Mouse (Mus musculus) liver, adult 2 months (tissue): Measurements from ENCODE around the gene Nelfcd. TPM values are rescaled to one million over a fixed set of nuclear protein-coding genes. Genes with fewer than 3 reads are reported as not detected.

Source experiments
- DNase-seq: peaks from one replicate; pipeline ENCODE4 v3.0.0-alpha.2; 2011; ENCODE audit warnings: low read depth, low spot score; ENCODE audit errors: extremely low read depth
- H3K27ac ChIP-seq: fragments of 200-500 bp; replicated peaks from 2 replicates; pipeline ENCODE4 v1.5.1; 2012; ENCODE audit warnings: low read depth, mild to moderate bottlenecking, control low read depth, inconsistent platforms, low read length; ENCODE audit not compliant: insufficient read depth
- H3K27me3 ChIP-seq: fragments of 200-500 bp; 2 replicates; pipeline ENCODE4 v1.6.1; 2012; ENCODE audit warnings: mild to moderate bottlenecking, moderate library complexity, low read length, inconsistent platforms; ENCODE audit not compliant: control insufficient read depth, insufficient read depth
- H3K36me3 ChIP-seq: fragments of 200-500 bp; 2 replicates; pipeline ENCODE4 v1.6.1; 2012; ENCODE audit warnings: low read length, inconsistent platforms; ENCODE audit not compliant: control insufficient read depth, insufficient read depth
- H3K4me1 ChIP-seq: fragments of 200-500 bp; 2 replicates; pipeline ENCODE4 v1.6.1; 2011; ENCODE audit warnings: low read length; ENCODE audit not compliant: control insufficient read depth, insufficient read depth
- H3K4me3 ChIP-seq: fragments of 200-500 bp; 2 replicates; pipeline ENCODE4 v1.5.1; 2011; ENCODE audit warnings: low read depth, mild to moderate bottlenecking, control low read depth, low read length, moderate library complexity; ENCODE audit not compliant: insufficient read depth
- H3K79me2 ChIP-seq: fragments of 200-500 bp; 2 replicates; pipeline ENCODE4 v1.6.1; 2012; ENCODE audit warnings: inconsistent platforms, mild to moderate bottlenecking, low read length, moderate library complexity; ENCODE audit not compliant: control insufficient read depth, insufficient read depth
- H3K9ac ChIP-seq: fragments of 200-500 bp; 2 replicates; pipeline ENCODE4 v1.6.1; 2012; ENCODE audit warnings: low read depth, mild to moderate bottlenecking, control low read depth, inconsistent platforms, low read length
- CTCF ChIP-seq: fragments of 200-500 bp; IDR thresholded peaks from 2 replicates; pipeline ENCODE4 v1.5.1; 2011; ENCODE audit warnings: low read depth, low read length, control low read depth
- POLR2A ChIP-seq: fragments of 200-500 bp; IDR thresholded peaks from 2 replicates; pipeline ENCODE4 v1.6.1; 2011; ENCODE audit warnings: low read length, control low read depth; ENCODE audit not compliant: insufficient read depth; ENCODE audit errors: extremely low read depth
- WGBS: fragments of 180-500 bp; shearing (Covaris S2); methylation state at CpG from one replicate; pipeline ENCODE4 v1.1.7; 2018; 5-methylcytosine and 5-hydroxymethylcytosine counted together
- polyA plus RNA-seq: library from polyadenylated mRNA; depleted of rRNA; stranded (reverse); fragments of >200 nt; gene quantifications from 2 replicates; pipeline ENCODE4 v1.2.3, GENCODE M21; 2012; rRNA removed
- total RNA-seq: library from RNA; depleted of rRNA; stranded (reverse); fragments of >200 nt; gene quantifications from 2 replicates; pipeline ENCODE4 v1.2.3, GENCODE M21; 2014; rRNA removed

Nelfcd gene
- total and polyA plus RNA-seq, 2 experiments = 17.3 to 40.6 TPM

GRCm38 (mm10) chr2:174470786-174471405 lies 55.3 kb downstream of the Nelfcd start:
- Histone ChIP-seq H3K36me3 (peaks cover 15% of the 10 kb centered on the region), H3K79me2 (peaks cover 13% of the 10 kb centered on the region; the same call in 1 of the 2 replicates), H3K4me1 (peaks cover 3% of the 10 kb centered on the region), H3K9ac (no peak overlapping the region), H3K27ac (no peak overlapping the region), H3K4me3 (no peak overlapping the region), H3K27me3 (no peaks in the 10 kb centered on the region)
- WGBS = 79% methylated on average over 7 of the region's 7 CpGs
- TF ChIP-seq POLR2A (no peak), CTCF (no peak)
- DNase-seq = peak; percentile 16

- Histone ChIP-seq H3K27ac (peak overlapping the region; percentile 86), H3K4me1 (peaks cover 3% of the 10 kb centered on the region), H3K79me2 (peaks cover 13% of the 10 kb centered on the region; the same call in 1 of the 2 replicates), H3K4me3 (peak overlapping the region; percentile 84), H3K27me3 (no peaks in the 10 kb centered on the region), H3K36me3 (peaks cover 9% of the 10 kb centered on the region), H3K9ac (peak overlapping the region; percentile 87)
- 3% methylated on average over 30 of the region's 30 CpGs for WGBS
- TF ChIP-seq CTCF (no peak), POLR2A (no peak)
- DNase-seq = no peak
Observed at GRCm38 (mm10) chr2:174472407-174472806, 56.8 kb downstream of the Nelfcd start.

- H3K79me2 ChIP-seq = peaks cover 13% of the 10 kb centered on the region; the same call in 1 of the 2 replicates
- H3K4me3 ChIP-seq = peak within 1 kb of the TSS; percentile 84
- H3K36me3 ChIP-seq = peaks cover 9% of the 10 kb centered on the region
- WGBS = under 1% methylated on average over 53 of the region's 53 CpGs
- peak; percentile 55; the same call in 1 of the 2 replicates for TF ChIP-seq POLR2A
- TF ChIP-seq CTCF = no peak
- peak within 1 kb of the TSS; percentile 86 for H3K27ac ChIP-seq
- peak within 1 kb of the TSS; percentile 87 for H3K9ac ChIP-seq
- peaks cover 3% of the 10 kb centered on the region for H3K4me1 ChIP-seq
- no peaks in the 10 kb centered on the region for H3K27me3 ChIP-seq
- DNase-seq = peak; percentile 90
Observed at GRCm38 (mm10) chr2:174472818-174473549, 57.4 kb downstream of the Nelfcd start, which contains the start of gene Prelid3b. Prelid3b (minus strand) TSS chr2:174473081.

GRCm38 (mm10) chr2:174473550-174473927 lies 57.9 kb downstream of the Nelfcd start:
- Histone ChIP-seq H3K9ac (no peak overlapping the region), H3K4me1 (peaks cover 3% of the 10 kb centered on the region), H3K79me2 (peaks cover 13% of the 10 kb centered on the region; the same call in 1 of the 2 replicates), H3K36me3 (peaks cover 9% of the 10 kb centered on the region), H3K27me3 (no peaks in the 10 kb centered on the region), H3K4me3 (no peak overlapping the region), H3K27ac (no peak overlapping the region)
- no peak for DNase-seq
- TF ChIP-seq CTCF (no peak), POLR2A (no peak)
- 85% methylated on average over 5 of the region's 5 CpGs for WGBS

Other genes starting within 250 kb of the Nelfcd start
- gene Gnas, start 131.5 kb upstream of the Nelfcd start, total RNA-seq = 201 and 240 TPM in 2 replicates
- gene Gnas, start 131.5 kb upstream of the Nelfcd start, polyA plus RNA-seq = 412 and 417 TPM in 2 replicates
- not detected in 2 replicates for gene Gm20721, start 69.1 kb upstream of the Nelfcd start, total RNA-seq
- 0.10 and 0.31 TPM in 2 replicates for gene Gm20721, start 69.1 kb upstream of the Nelfcd start, polyA plus RNA-seq
- gene Ctsz, start 23.2 kb downstream of the Nelfcd start, total RNA-seq = 235 and 279 TPM in 2 replicates
- 308 and 389 TPM in 2 replicates for gene Ctsz, start 23.2 kb downstream of the Nelfcd start, polyA plus RNA-seq
- gene Tubb1, start 34.9 kb downstream of the Nelfcd start, total RNA-seq = 0.18 and 0.40 TPM in 2 replicates
- 0.07 and 0.33 TPM in 2 replicates for gene Tubb1, start 34.9 kb downstream of the Nelfcd start, polyA plus RNA-seq
- 469 and 519 TPM in 2 replicates for gene Atp5e, start 48.3 kb downstream of the Nelfcd start, total RNA-seq
- gene Atp5e, start 48.3 kb downstream of the Nelfcd start, polyA plus RNA-seq = 502 and 633 TPM in 2 replicates
- gene Prelid3b, start 57.3 kb downstream of the Nelfcd start, total RNA-seq = 35.4 and 38.6 TPM in 2 replicates
- gene Prelid3b, start 57.3 kb downstream of the Nelfcd start, polyA plus RNA-seq = 24.5 and 30.7 TPM in 2 replicates
- 0.09 and 0.13 TPM in 2 replicates for gene Zfp831, start 227.7 kb downstream of the Nelfcd start, total RNA-seq
- 0.04 and 0.06 TPM in 2 replicates for gene Zfp831, start 227.7 kb downstream of the Nelfcd start, polyA plus RNA-seq